Mouse (Mus musculus) G1E (cell line): ENCODE measurements around the gene Bex6.

Experiments
- CTCF ChIP-seq: IDR thresholded peaks from 2 replicates; pipeline ENCODE4 v1.5.1; 2012; ENCODE audit warnings: low read depth, low read length, inconsistent platforms, mixed read lengths
- GATA1 ChIP-seq: IDR thresholded peaks from 2 replicates; pipeline ENCODE4 v1.6.1; 2012; ENCODE audit warnings: borderline replicate concordance, low read length, inconsistent platforms, mixed read lengths
- TAL1 ChIP-seq: conservative IDR thresholded peaks from 2 replicates; pipeline ENCODE4 v1.6.1; 2012; ENCODE audit warnings: low read depth, low read length, inconsistent platforms, mixed read lengths

DNA sequence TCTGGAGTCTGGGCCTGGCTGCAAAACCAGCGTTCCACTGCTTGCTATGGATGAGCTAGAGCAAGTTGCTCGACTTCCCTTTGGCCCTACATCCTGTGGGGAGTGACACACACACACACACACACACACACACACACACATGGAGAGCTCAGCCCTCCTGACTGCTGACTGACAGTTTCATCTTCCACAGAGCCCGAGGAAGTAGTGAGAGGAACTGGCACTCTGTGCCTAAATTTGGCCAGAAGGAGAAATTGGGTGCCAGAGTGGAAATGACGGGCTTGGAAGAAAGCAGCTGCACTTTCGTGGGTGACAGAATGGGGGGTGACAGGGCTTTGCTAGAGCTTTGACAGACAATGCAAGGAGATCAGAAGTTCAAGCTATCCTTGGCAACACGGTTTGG lies 9.5 kb downstream of the Bex6 start:
- TF ChIP-seq CTCF (no peak), GATA1 (no peak), TAL1 (no peak)
